Mouse (Mus musculus) kidney, postnatal 0 days (tissue): ENCODE results near the gene Bet1. TPM values are rescaled to one million over a fixed set of nuclear protein-coding genes. Genes with fewer than 3 reads are reported as not detected.

Experiments used
- ATAC-seq: fragments of 200-750 bp; cut with Nextera tagmentation; replicated peaks from 2 replicates; pipeline ENCODE4 v1.8.0; 2017; ENCODE audit warnings: low read depth, moderate number of reproducible peaks, moderate TSS enrichment, moderate library complexity; ENCODE audit not compliant: low FRiP score
- DNase-seq: peaks from one replicate; pipeline ENCODE4 v3.0.0-alpha.2; 2016; ENCODE audit warnings: low spot score
- H3K27ac ChIP-seq: fragments of 300-500 bp; sonication (generic); 2 replicates; pipeline ENCODE4 v1.5.1; 2014; ENCODE audit warnings: mild to moderate bottlenecking
- H3K27me3 ChIP-seq: fragments of 300-500 bp; sonication (generic); 2 replicates; pipeline ENCODE4 v1.6.1; 2014; ENCODE audit warnings: low read length, mixed read lengths; ENCODE audit not compliant: insufficient read depth
- H3K36me3 ChIP-seq: fragments of 300-500 bp; sonication (generic); 2 replicates; pipeline ENCODE4 v1.6.1; 2014; ENCODE audit warnings: low read length, mixed read lengths; ENCODE audit not compliant: insufficient read depth
- H3K4me1 ChIP-seq: fragments of 300-500 bp; sonication (generic); replicated peaks from 2 replicates; pipeline ENCODE4 v1.6.1; 2014; ENCODE audit warnings: antibody characterized with exemption, low read length, mixed read lengths; ENCODE audit not compliant: insufficient read depth
- H3K4me2 ChIP-seq: fragments of 300-500 bp; sonication (generic); 2 replicates; pipeline ENCODE4 v1.6.1; 2014; ENCODE audit warnings: mild to moderate bottlenecking, low read length, moderate library complexity, mixed read lengths
- H3K4me3 ChIP-seq: fragments of 300-500 bp; sonication (generic); replicated peaks from 2 replicates; pipeline ENCODE4 v1.5.1; 2014; ENCODE audit warnings: low read depth, low read length
- H3K9ac ChIP-seq: fragments of 300-500 bp; sonication (generic); 2 replicates; pipeline ENCODE4 v1.6.1; 2014; ENCODE audit warnings: low read depth, low read length
- H3K9me3 ChIP-seq: fragments of 300-500 bp; sonication (generic); replicated peaks from 2 replicates; pipeline ENCODE4 v1.6.1; 2016; ENCODE audit warnings: low read length, inconsistent platforms, mixed read lengths
- CTCF ChIP-seq: IDR thresholded peaks from 2 replicates; pipeline ENCODE4 v1.5.1; 2016; ENCODE audit warnings: antibody characterized with exemption, low read depth, mild to moderate bottlenecking, moderate library complexity
- WGBS: fragments of 180-500 bp; shearing (Covaris S2); extraction: QIAGEN DNeasy Blood & Tissue Kit; methylation state at CpG from one replicate; pipeline ENCODE4 v1.1.7; 2014; 5-methylcytosine and 5-hydroxymethylcytosine counted together
- polyA plus RNA-seq: library from polyadenylated mRNA; unstranded; fragments of >200 nt; fragmentation: Nextera tagmentation; extraction: Ambion mirVana; gene quantifications from 2 replicates; pipeline ENCODE4 v1.2.1, GENCODE M21; 2015

The Bet1 gene
- polyA plus RNA-seq, 1 experiment from 2014 or later, result 83.6 TPM

GRCm38 (mm10) chr6:4069714-4070113, 17.1 kb downstream of the Bet1 start:
- H3K27ac ChIP-seq, result no peak overlapping the region
- no peaks in the 10 kb centered on the region for H3K4me1 ChIP-seq
- no peaks in the 10 kb centered on the region for H3K36me3 ChIP-seq
- peak; percentile 79 for ATAC-seq
- peak; percentile 10 for DNase-seq
- no peak overlapping the region for H3K9ac ChIP-seq
- no peak for TF ChIP-seq CTCF
- no peak overlapping the region for H3K4me3 ChIP-seq
- H3K27me3 ChIP-seq, result no peaks in the 10 kb centered on the region
- H3K9me3 ChIP-seq, result no peaks in the 10 kb centered on the region
- no peak overlapping the region for H3K4me2 ChIP-seq

GRCm38 (mm10) chr6:4054387-4054786, 32.4 kb downstream of the Bet1 start:
- Histone ChIP-seq H3K4me3 (no peak overlapping the region), H3K9me3 (no peaks in the 10 kb centered on the region), H3K36me3 (no peaks in the 10 kb centered on the region), H3K4me2 (no peak overlapping the region), H3K27ac (no peak overlapping the region), H3K9ac (no peak overlapping the region), H3K4me1 (no peaks in the 10 kb centered on the region), H3K27me3 (no peaks in the 10 kb centered on the region)
- DNase-seq (no peak), ATAC-seq (no peak)
- 90% methylated on average over 4 of the region's 4 CpGs for WGBS
- TF ChIP-seq CTCF, result no peak

GRCm38 (mm10) chr6:4052843-4053242, 33.9 kb downstream of the Bet1 start:
- DNase-seq (peak; percentile 4), ATAC-seq (no peak)
- H3K4me3 ChIP-seq, result no peak overlapping the region
- WGBS, result 48% methylated on average over 1 of the region's 1 CpGs
- no peaks in the 10 kb centered on the region for H3K9me3 ChIP-seq
- no peak for TF ChIP-seq CTCF
- H3K4me1 ChIP-seq, result no peaks in the 10 kb centered on the region
- H3K4me2 ChIP-seq, result no peak overlapping the region
- H3K27ac ChIP-seq, result no peak overlapping the region
- no peaks in the 10 kb centered on the region for H3K27me3 ChIP-seq
- no peaks in the 10 kb centered on the region for H3K36me3 ChIP-seq
- no peak overlapping the region for H3K9ac ChIP-seq

GRCm38 (mm10) chr6:4047200-4047599, 39.6 kb downstream of the Bet1 start:
- DNase-seq (no peak), ATAC-seq (no peak)
- H3K4me2 ChIP-seq, result no peak overlapping the region
- no peaks in the 10 kb centered on the region for H3K9me3 ChIP-seq
- H3K4me3 ChIP-seq, result no peak overlapping the region
- no peaks in the 10 kb centered on the region for H3K36me3 ChIP-seq
- H3K27me3 ChIP-seq, result no peaks in the 10 kb centered on the region
- no peak for TF ChIP-seq CTCF
- no peak overlapping the region for H3K27ac ChIP-seq
- WGBS, result 93% methylated on average over 1 of the region's 1 CpGs
- no peaks in the 10 kb centered on the region for H3K4me1 ChIP-seq
- H3K9ac ChIP-seq, result no peak overlapping the region

- DNase-seq (no peak), ATAC-seq (no peak)
- no peak overlapping the region for H3K4me3 ChIP-seq
- 80% methylated on average over 1 of the region's 1 CpGs for WGBS
- no peaks in the 10 kb centered on the region for H3K9me3 ChIP-seq
- H3K27ac ChIP-seq, result no peak overlapping the region
- H3K36me3 ChIP-seq, result no peaks in the 10 kb centered on the region
- no peak overlapping the region for H3K9ac ChIP-seq
- no peaks in the 10 kb centered on the region for H3K4me1 ChIP-seq
- H3K4me2 ChIP-seq, result no peak overlapping the region
- H3K27me3 ChIP-seq, result no peaks in the 10 kb centered on the region
- TF ChIP-seq CTCF, result no peak
Observed at GRCm38 (mm10) chr6:4041821-4042220, 45.0 kb downstream of the Bet1 start.

GRCm38 (mm10) chr6:4030956-4031355, 55.8 kb downstream of the Bet1 start:
- no peak for DNase-seq
- WGBS, result 71% methylated on average over 3 of the region's 3 CpGs

More at GRCm38 (mm10) chr6:4030956-4031355, 55.8 kb downstream of the Bet1 start:
- H3K9ac ChIP-seq, result no peak overlapping the region
- TF ChIP-seq CTCF, result no peak
- H3K4me2 ChIP-seq, result no peak overlapping the region
- H3K36me3 ChIP-seq, result no peaks in the 10 kb centered on the region
- H3K4me1 ChIP-seq, result no peaks in the 10 kb centered on the region
- no peak overlapping the region for H3K4me3 ChIP-seq
- no peak overlapping the region for H3K27ac ChIP-seq
- H3K27me3 ChIP-seq, result no peaks in the 10 kb centered on the region
- no peaks in the 10 kb centered on the region for H3K9me3 ChIP-seq
- no peak for ATAC-seq

Other genes with a start within 250 kb of the Bet1 start
- gene Tfpi2, start 98.1 kb downstream of the Bet1 start, polyA plus RNA-seq, result 5.5 and 6.3 TPM in 2 replicates
- gene Gngt1, start 93.2 kb downstream of the Bet1 start, polyA plus RNA-seq, result 0.09 TPM in 1 of 2 replicates, not detected in the other
- 107 and 129 TPM in 2 replicates for gene Gng11, start 83.1 kb downstream of the Bet1 start, polyA plus RNA-seq